Mouse (Mus musculus): ENCODE measurements around the gene Zfand2a. TPM values are rescaled to one million over a fixed set of nuclear protein-coding genes. Genes with fewer than 3 reads are reported as not detected.

Zfand2a gene
- polyA plus RNA-seq, 1 experiment: 25.4 TPM

GRCm38 (mm10) chr5:139449926-139450325, 34.4 kb downstream of the Zfand2a start:
- Histone ChIP-seq H3K27ac (ENCODE audit: insufficient read depth, low read length) (no peak overlapping the region), H3K4me3 (ENCODE audit: insufficient read depth, low read length) (no peak overlapping the region), H3K4me1 (ENCODE audit: control insufficient read depth, insufficient read depth, low read length) (no peaks in the 10 kb centered on the region)
- TF ChIP-seq POLR2A (IDR thresholded peaks at IDR 0.05; ENCODE audit: low read depth, low read length) (no peak), CTCF (IDR thresholded peaks at IDR 0.05; ENCODE audit: borderline replicate concordance, insufficient read depth, low read length) (no peak)

- Histone ChIP-seq H3K27ac (ENCODE audit: insufficient read depth, low read length) (no peak overlapping the region), H3K4me3 (ENCODE audit: insufficient read depth, low read length) (no peak overlapping the region), H3K4me1 (ENCODE audit: control insufficient read depth, insufficient read depth, low read length) (no peaks in the 10 kb centered on the region)
- TF ChIP-seq CTCF (IDR thresholded peaks at IDR 0.05; ENCODE audit: borderline replicate concordance, insufficient read depth, low read length) (no peak), POLR2A (IDR thresholded peaks at IDR 0.05; ENCODE audit: low read depth, low read length) (no peak)
Measured at GRCm38 (mm10) chr5:139449161-139449791, 35.1 kb downstream of the Zfand2a start.

- no peak overlapping the region for H3K4me3 ChIP-seq (ENCODE audit: insufficient read depth, low read length)
- no peaks in the 10 kb centered on the region for H3K4me1 ChIP-seq (ENCODE audit: control insufficient read depth, insufficient read depth, low read length)
- no peak overlapping the region for H3K27ac ChIP-seq (ENCODE audit: insufficient read depth, low read length)
- TF ChIP-seq CTCF (IDR thresholded peaks at IDR 0.05; ENCODE audit: borderline replicate concordance, insufficient read depth, low read length): no peak
- TF ChIP-seq POLR2A (IDR thresholded peaks at IDR 0.05; ENCODE audit: low read depth, low read length): no peak
Measured at GRCm38 (mm10) chr5:139448025-139448424, 36.3 kb downstream of the Zfand2a start.

- Histone ChIP-seq H3K4me3 (ENCODE audit: insufficient read depth, low read length) (no peak overlapping the region), H3K27ac (ENCODE audit: insufficient read depth, low read length) (no peak overlapping the region), H3K4me1 (ENCODE audit: control insufficient read depth, insufficient read depth, low read length) (peaks cover 3% of the 10 kb centered on the region; the same call in 1 of the 2 replicates)
- no peak for TF ChIP-seq POLR2A (IDR thresholded peaks at IDR 0.05; ENCODE audit: low read depth, low read length)
- TF ChIP-seq CTCF (IDR thresholded peaks at IDR 0.05; ENCODE audit: borderline replicate concordance, insufficient read depth, low read length): peak; percentile 8; the same call in 1 of the 2 replicates
Measured at GRCm38 (mm10) chr5:139445258-139445657, 39.1 kb downstream of the Zfand2a start.

- Histone ChIP-seq H3K4me3 (ENCODE audit: insufficient read depth, low read length) (no peak overlapping the region), H3K4me1 (ENCODE audit: control insufficient read depth, insufficient read depth, low read length) (peaks cover 3% of the 10 kb centered on the region), H3K27ac (ENCODE audit: insufficient read depth, low read length) (peak overlapping the region; percentile 3; the same call in 1 of the 2 replicates)
- TF ChIP-seq POLR2A (IDR thresholded peaks at IDR 0.05; ENCODE audit: low read depth, low read length): no peak
- no peak for TF ChIP-seq CTCF (IDR thresholded peaks at IDR 0.05; ENCODE audit: borderline replicate concordance, insufficient read depth, low read length)
Measured at GRCm38 (mm10) chr5:139442962-139443361, 41.4 kb downstream of the Zfand2a start.

- H3K4me1 ChIP-seq (ENCODE audit: control insufficient read depth, insufficient read depth, low read length): peaks cover 3% of the 10 kb centered on the region
- H3K27ac ChIP-seq (ENCODE audit: insufficient read depth, low read length): peak overlapping the region; percentile 48
- no peak for TF ChIP-seq CTCF (IDR thresholded peaks at IDR 0.05; ENCODE audit: borderline replicate concordance, insufficient read depth, low read length)
- TF ChIP-seq POLR2A (IDR thresholded peaks at IDR 0.05; ENCODE audit: low read depth, low read length): no peak
- H3K4me3 ChIP-seq (ENCODE audit: insufficient read depth, low read length): no peak overlapping the region
Measured at GRCm38 (mm10) chr5:139442428-139442827, 41.9 kb downstream of the Zfand2a start.

- Histone ChIP-seq H3K4me3 (ENCODE audit: insufficient read depth, low read length) (no peak overlapping the region), H3K4me1 (ENCODE audit: control insufficient read depth, insufficient read depth, low read length) (peaks cover 3% of the 10 kb centered on the region), H3K27ac (ENCODE audit: insufficient read depth, low read length) (no peak overlapping the region)
- no peak for TF ChIP-seq POLR2A (IDR thresholded peaks at IDR 0.05; ENCODE audit: low read depth, low read length)
- no peak for TF ChIP-seq CTCF (IDR thresholded peaks at IDR 0.05; ENCODE audit: borderline replicate concordance, insufficient read depth, low read length)
Measured at GRCm38 (mm10) chr5:139441726-139442018, 42.7 kb downstream of the Zfand2a start.

- Histone ChIP-seq H3K4me1 (ENCODE audit: control insufficient read depth, insufficient read depth, low read length) (peaks cover 3% of the 10 kb centered on the region), H3K27ac (ENCODE audit: insufficient read depth, low read length) (no peak overlapping the region), H3K4me3 (ENCODE audit: insufficient read depth, low read length) (no peak overlapping the region)
- TF ChIP-seq POLR2A (IDR thresholded peaks at IDR 0.05; ENCODE audit: low read depth, low read length) (no peak), CTCF (IDR thresholded peaks at IDR 0.05; ENCODE audit: borderline replicate concordance, insufficient read depth, low read length) (no peak)
Measured at GRCm38 (mm10) chr5:139440926-139441725, 43.2 kb downstream of the Zfand2a start.

GRCm38 (mm10) chr5:139440451-139440850, 43.9 kb downstream of the Zfand2a start:
- H3K27ac ChIP-seq (ENCODE audit: insufficient read depth, low read length): no peak overlapping the region
- H3K4me1 ChIP-seq (ENCODE audit: control insufficient read depth, insufficient read depth, low read length): peaks cover 3% of the 10 kb centered on the region
- TF ChIP-seq CTCF (IDR thresholded peaks at IDR 0.05; ENCODE audit: borderline replicate concordance, insufficient read depth, low read length) (no peak), POLR2A (IDR thresholded peaks at IDR 0.05; ENCODE audit: low read depth, low read length) (no peak)
- H3K4me3 ChIP-seq (ENCODE audit: insufficient read depth, low read length): no peak overlapping the region

GRCm38 (mm10) chr5:139438440-139438839, 45.9 kb downstream of the Zfand2a start:
- TF ChIP-seq CTCF (IDR thresholded peaks at IDR 0.05; ENCODE audit: borderline replicate concordance, insufficient read depth, low read length) (no peak), POLR2A (IDR thresholded peaks at IDR 0.05; ENCODE audit: low read depth, low read length) (no peak)

More at GRCm38 (mm10) chr5:139438440-139438839, 45.9 kb downstream of the Zfand2a start:
- Histone ChIP-seq H3K4me1 (ENCODE audit: control insufficient read depth, insufficient read depth, low read length) (peaks cover 3% of the 10 kb centered on the region), H3K4me3 (ENCODE audit: insufficient read depth, low read length) (no peak overlapping the region), H3K27ac (ENCODE audit: insufficient read depth, low read length) (no peak overlapping the region)
